Mouse (Mus musculus): ENCODE data around the gene Snapc3. TPM values are rescaled to one million over a fixed set of nuclear protein-coding genes. Genes with fewer than 3 reads are reported as not detected.
A peak's percentile ranks its signal among the peaks of the same experiment; 100 is the strongest.

Snapc3 gene
- polyA plus RNA-seq (2012; rRNA removed) (41.2 and 45.3 TPM in 2 replicates), polyA plus RNA-seq (2014; fragmentation: Nextera tagmentation; extraction: Ambion mirVana) (39.2 and 42.4 TPM in 2 replicates)

GRCm38 (mm10) chr4:83417160-83417819, at the start of gene Snapc3:
Snapc3 (plus strand) TSS chr4:83417724.
- H3K27me3 ChIP-seq (ENCODE audit: control insufficient read depth, insufficient read depth, low read length) = no peaks in the 10 kb centered on the region
- H3K9ac ChIP-seq (ENCODE audit: low read depth, low read length, severe bottlenecking) = peak within 1 kb of the TSS; percentile 91
- H3K4me1 ChIP-seq (ENCODE audit: control insufficient read depth, insufficient read depth, low read length) = peaks cover 10% of the 10 kb centered on the region; the same call in 1 of the 2 replicates
- peak within 1 kb of the TSS; percentile 79 for H3K27ac ChIP-seq (replicated peaks; ENCODE audit: low read depth, low read length)
- no peaks in the 10 kb centered on the region for H3K9me3 ChIP-seq (ENCODE audit: control insufficient read depth, low read length)
- ATAC-seq (ENCODE audit: low FRiP score, low read depth) (peak; percentile 99), DNase-seq (ENCODE audit: low spot score) (peak; percentile 96)
- WGBS = 2% methylated on average over 34 of the region's 41 CpGs
- peak within 1 kb of the TSS; percentile 62 for H3K4me2 ChIP-seq (replicated peaks; ENCODE audit: low read depth, low read length, severe bottlenecking)
- no peaks in the 10 kb centered on the region for H3K36me3 ChIP-seq (ENCODE audit: control insufficient read depth, insufficient read depth, low read length)
- H3K4me3 ChIP-seq (replicated peaks; ENCODE audit: low read length) = peak within 1 kb of the TSS; percentile 86
- peak; percentile 85; the same call in 1 of the 2 replicates for TF ChIP-seq POLR2A (IDR thresholded peaks at IDR 0.05; ENCODE audit: borderline replicate concordance, extremely low read depth, insufficient read depth, insufficient read length)

- Histone ChIP-seq H3K4me2 (replicated peaks; ENCODE audit: low read depth, low read length, severe bottlenecking) (no peak overlapping the region), H3K4me1 (ENCODE audit: control insufficient read depth, insufficient read depth, low read length) (no peaks in the 10 kb centered on the region), H3K9me3 (ENCODE audit: control insufficient read depth, low read length) (no peaks in the 10 kb centered on the region), H3K27me3 (ENCODE audit: control insufficient read depth, insufficient read depth, low read length) (no peaks in the 10 kb centered on the region), H3K36me3 (ENCODE audit: control insufficient read depth, insufficient read depth, low read length) (no peaks in the 10 kb centered on the region), H3K9ac (ENCODE audit: low read depth, low read length, severe bottlenecking) (no peak overlapping the region), H3K4me3 (replicated peaks; ENCODE audit: low read length) (no peak overlapping the region), H3K27ac (replicated peaks; ENCODE audit: low read depth, low read length) (no peak overlapping the region)
- ATAC-seq (ENCODE audit: low FRiP score, low read depth) = no peak
- TF ChIP-seq POLR2A (IDR thresholded peaks at IDR 0.05; ENCODE audit: borderline replicate concordance, extremely low read depth, insufficient read depth, insufficient read length) = no peak
- WGBS = 58% methylated on average over 4 of the region's 4 CpGs
- DNase-seq (ENCODE audit: low spot score) = no peak
Observed at GRCm38 (mm10) chr4:83373381-83373780, 44.1 kb upstream of the Snapc3 start.

GRCm38 (mm10) chr4:83375650-83376049, 41.9 kb upstream of the Snapc3 start:
- Histone ChIP-seq H3K4me3 (replicated peaks; ENCODE audit: low read length) (no peak overlapping the region), H3K27ac (replicated peaks; ENCODE audit: low read depth, low read length) (no peak overlapping the region), H3K36me3 (ENCODE audit: control insufficient read depth, insufficient read depth, low read length) (no peaks in the 10 kb centered on the region), H3K4me2 (replicated peaks; ENCODE audit: low read depth, low read length, severe bottlenecking) (no peak overlapping the region), H3K4me1 (ENCODE audit: control insufficient read depth, insufficient read depth, low read length) (no peaks in the 10 kb centered on the region), H3K27me3 (ENCODE audit: control insufficient read depth, insufficient read depth, low read length) (no peaks in the 10 kb centered on the region), H3K9me3 (ENCODE audit: control insufficient read depth, low read length) (no peaks in the 10 kb centered on the region), H3K9ac (ENCODE audit: low read depth, low read length, severe bottlenecking) (no peak overlapping the region)
- WGBS = 87% methylated on average over 6 of the region's 6 CpGs
- no peak for ATAC-seq (ENCODE audit: low FRiP score, low read depth)
- no peak for DNase-seq (ENCODE audit: low spot score)
- TF ChIP-seq POLR2A (IDR thresholded peaks at IDR 0.05; ENCODE audit: borderline replicate concordance, extremely low read depth, insufficient read depth, insufficient read length) = no peak

DNA sequence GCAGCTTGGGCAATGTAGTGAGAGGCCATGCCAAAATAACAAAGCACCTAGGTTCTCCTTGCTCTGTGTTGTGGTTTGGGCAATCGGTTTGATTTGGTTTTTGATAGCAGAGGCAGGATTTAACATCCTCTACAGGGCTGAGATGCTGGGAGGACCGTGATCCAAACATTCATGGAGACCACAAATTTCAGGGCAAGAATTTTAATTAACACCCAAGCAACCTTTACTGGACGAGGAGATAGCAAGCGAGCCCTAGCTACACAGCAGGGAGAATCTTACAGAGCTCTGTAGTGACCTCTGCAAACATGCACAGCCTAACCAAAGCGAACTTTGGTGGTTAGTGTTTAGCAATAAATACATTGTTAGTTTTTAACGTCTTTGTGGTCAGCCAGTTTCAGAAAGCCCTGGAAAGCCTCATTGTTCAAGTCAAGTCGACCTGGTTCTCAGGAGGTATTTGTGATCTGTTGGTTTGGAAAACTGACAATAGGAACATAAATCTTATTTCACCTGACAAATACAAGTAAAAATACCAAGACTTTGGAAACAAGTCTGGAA, 41.0 kb upstream of the Snapc3 start:
- Histone ChIP-seq H3K9ac (ENCODE audit: low read depth, low read length, severe bottlenecking) (no peak overlapping the region), H3K36me3 (ENCODE audit: control insufficient read depth, insufficient read depth, low read length) (no peaks in the 10 kb centered on the region), H3K4me2 (replicated peaks; ENCODE audit: low read depth, low read length, severe bottlenecking) (no peak overlapping the region), H3K27me3 (ENCODE audit: control insufficient read depth, insufficient read depth, low read length) (no peaks in the 10 kb centered on the region), H3K4me1 (ENCODE audit: control insufficient read depth, insufficient read depth, low read length) (no peaks in the 10 kb centered on the region), H3K4me3 (replicated peaks; ENCODE audit: low read length) (no peak overlapping the region), H3K27ac (replicated peaks; ENCODE audit: low read depth, low read length) (no peak overlapping the region), H3K9me3 (ENCODE audit: control insufficient read depth, low read length) (no peaks in the 10 kb centered on the region)
- 58% methylated on average over 7 of the region's 7 CpGs for WGBS
- ATAC-seq (ENCODE audit: low FRiP score, low read depth) (no peak), DNase-seq (ENCODE audit: low spot score) (no peak)
- no peak for TF ChIP-seq POLR2A (IDR thresholded peaks at IDR 0.05; ENCODE audit: borderline replicate concordance, extremely low read depth, insufficient read depth, insufficient read length)

DNA sequence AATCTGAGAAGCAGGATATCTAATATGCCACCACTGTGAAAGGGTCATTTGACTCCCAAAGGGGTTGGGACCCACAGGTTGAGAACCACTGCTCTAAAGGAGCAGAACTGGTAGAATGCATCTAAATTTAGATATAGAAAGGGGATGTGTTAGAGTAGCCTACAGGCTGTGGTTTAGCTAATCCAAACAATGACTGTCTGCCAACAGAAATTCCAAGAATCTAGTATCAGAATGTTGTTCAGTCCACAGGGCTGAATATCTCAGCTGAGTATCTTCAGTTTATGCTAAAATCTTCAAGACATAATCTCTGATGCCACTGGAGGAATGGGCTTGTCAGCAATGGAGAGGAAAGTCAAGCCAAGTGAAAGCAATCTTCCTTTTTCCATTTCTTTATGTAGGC, 38.5 kb upstream of the Snapc3 start:
- H3K27me3 ChIP-seq (ENCODE audit: control insufficient read depth, insufficient read depth, low read length) = no peaks in the 10 kb centered on the region
- no peak overlapping the region for H3K9ac ChIP-seq (ENCODE audit: low read depth, low read length, severe bottlenecking)
- H3K4me1 ChIP-seq (ENCODE audit: control insufficient read depth, insufficient read depth, low read length) = no peaks in the 10 kb centered on the region
- DNase-seq (ENCODE audit: low spot score) = no peak
- no peak overlapping the region for H3K27ac ChIP-seq (replicated peaks; ENCODE audit: low read depth, low read length)
- H3K4me3 ChIP-seq (replicated peaks; ENCODE audit: low read length) = no peak overlapping the region
- TF ChIP-seq POLR2A (IDR thresholded peaks at IDR 0.05; ENCODE audit: borderline replicate concordance, extremely low read depth, insufficient read depth, insufficient read length) = no peak
- no peak for ATAC-seq (ENCODE audit: low FRiP score, low read depth)
- H3K9me3 ChIP-seq (ENCODE audit: control insufficient read depth, low read length) = no peaks in the 10 kb centered on the region
- no peak overlapping the region for H3K4me2 ChIP-seq (replicated peaks; ENCODE audit: low read depth, low read length, severe bottlenecking)
- no peaks in the 10 kb centered on the region for H3K36me3 ChIP-seq (ENCODE audit: control insufficient read depth, insufficient read depth, low read length)
